Mouse (Mus musculus) liver, adult 2 months (tissue): ENCODE measurements around the gene Fads6. TPM values are rescaled to one million over a fixed set of nuclear protein-coding genes. Genes with fewer than 3 reads are reported as not detected.

Source experiments
- DNase-seq: peaks from one replicate; pipeline ENCODE4 v3.0.0-alpha.2; 2011; ENCODE audit warnings: low read depth, low spot score; ENCODE audit errors: extremely low read depth
- H3K27ac ChIP-seq: fragments of 200-500 bp; replicated peaks from 2 replicates; pipeline ENCODE4 v1.5.1; 2012; ENCODE audit warnings: low read depth, mild to moderate bottlenecking, control low read depth, inconsistent platforms, low read length; ENCODE audit not compliant: insufficient read depth
- H3K27me3 ChIP-seq: fragments of 200-500 bp; 2 replicates; pipeline ENCODE4 v1.6.1; 2012; ENCODE audit warnings: mild to moderate bottlenecking, moderate library complexity, low read length, inconsistent platforms; ENCODE audit not compliant: control insufficient read depth, insufficient read depth
- H3K36me3 ChIP-seq: fragments of 200-500 bp; 2 replicates; pipeline ENCODE4 v1.6.1; 2012; ENCODE audit warnings: low read length, inconsistent platforms; ENCODE audit not compliant: control insufficient read depth, insufficient read depth
- H3K4me1 ChIP-seq: fragments of 200-500 bp; 2 replicates; pipeline ENCODE4 v1.6.1; 2011; ENCODE audit warnings: low read length; ENCODE audit not compliant: control insufficient read depth, insufficient read depth
- H3K4me3 ChIP-seq: fragments of 200-500 bp; 2 replicates; pipeline ENCODE4 v1.5.1; 2011; ENCODE audit warnings: low read depth, mild to moderate bottlenecking, control low read depth, low read length, moderate library complexity; ENCODE audit not compliant: insufficient read depth
- H3K79me2 ChIP-seq: fragments of 200-500 bp; 2 replicates; pipeline ENCODE4 v1.6.1; 2012; ENCODE audit warnings: inconsistent platforms, mild to moderate bottlenecking, low read length, moderate library complexity; ENCODE audit not compliant: control insufficient read depth, insufficient read depth
- H3K9ac ChIP-seq: fragments of 200-500 bp; 2 replicates; pipeline ENCODE4 v1.6.1; 2012; ENCODE audit warnings: low read depth, mild to moderate bottlenecking, control low read depth, inconsistent platforms, low read length
- CTCF ChIP-seq: fragments of 200-500 bp; IDR thresholded peaks from 2 replicates; pipeline ENCODE4 v1.5.1; 2011; ENCODE audit warnings: low read depth, low read length, control low read depth
- POLR2A ChIP-seq: fragments of 200-500 bp; IDR thresholded peaks from 2 replicates; pipeline ENCODE4 v1.6.1; 2011; ENCODE audit warnings: low read length, control low read depth; ENCODE audit not compliant: insufficient read depth; ENCODE audit errors: extremely low read depth
- WGBS: fragments of 180-500 bp; shearing (Covaris S2); methylation state at CpG from one replicate; pipeline ENCODE4 v1.1.7; 2018; 5-methylcytosine and 5-hydroxymethylcytosine counted together
- polyA plus RNA-seq: library from polyadenylated mRNA; depleted of rRNA; stranded (reverse); fragments of >200 nt; gene quantifications from 2 replicates; pipeline ENCODE4 v1.2.3, GENCODE M21; 2012
- total RNA-seq: library from RNA; depleted of rRNA; stranded (reverse); fragments of >200 nt; gene quantifications from 2 replicates; pipeline ENCODE4 v1.2.3, GENCODE M21; 2014

Fads6 gene
- total and polyA plus RNA-seq, 2 experiments: 55.3 to 56.1 TPM

DNA sequence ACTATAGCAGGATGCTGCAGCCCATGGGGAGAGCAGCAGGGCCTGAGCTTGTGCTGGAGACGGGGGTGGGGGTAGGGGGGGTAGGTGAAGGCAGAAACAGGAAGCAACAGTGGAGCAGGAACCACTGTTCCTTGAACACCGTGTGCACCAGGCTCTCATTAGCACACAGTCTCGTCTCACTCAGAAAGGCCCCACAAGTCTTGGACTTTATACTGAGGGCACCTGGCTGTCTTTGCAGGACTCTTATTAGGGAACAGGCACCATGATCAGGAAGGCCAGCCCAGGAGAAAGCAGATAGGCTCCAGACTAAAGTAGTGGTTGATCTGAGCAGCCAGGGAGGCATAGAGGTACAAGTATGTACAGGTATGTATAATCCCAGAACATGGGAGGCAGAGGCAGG, 39.9 kb upstream of the Fads6 start:
- Histone ChIP-seq H3K4me1 (peaks cover 6% of the 10 kb centered on the region; the same call in 1 of the 2 replicates), H3K4me3 (no peak overlapping the region), H3K79me2 (no peaks in the 10 kb centered on the region), H3K27ac (no peak overlapping the region), H3K36me3 (no peaks in the 10 kb centered on the region), H3K27me3 (peaks cover 6% of the 10 kb centered on the region; the same call in 1 of the 2 replicates), H3K9ac (no peak overlapping the region)
- no peak for DNase-seq
- no peak for TF ChIP-seq CTCF
- TF ChIP-seq POLR2A: no peak
- WGBS: 57% methylated on average over 3 of the region's 3 CpGs

DNA sequence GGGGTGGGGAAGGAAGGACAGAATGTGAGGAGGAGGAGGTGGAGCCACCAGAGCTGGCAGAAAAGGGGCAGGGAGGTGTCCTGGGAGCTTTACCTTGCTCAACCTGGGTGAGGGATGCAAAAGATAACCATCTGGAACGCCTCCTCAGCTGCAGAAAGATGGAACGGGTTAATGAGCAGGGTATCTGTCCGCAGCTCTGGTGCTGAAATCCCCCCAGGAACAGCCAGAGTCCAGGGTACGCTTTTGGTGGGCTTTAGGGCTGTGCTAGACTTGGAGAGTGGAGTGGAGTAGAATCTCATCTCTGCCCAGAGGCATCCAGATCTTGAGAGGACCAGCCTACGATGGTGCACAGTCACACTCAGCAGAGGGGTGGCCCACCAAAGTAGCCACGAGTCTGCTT, 38.7 kb upstream of the Fads6 start:
- TF ChIP-seq POLR2A (no peak), CTCF (no peak)
- Histone ChIP-seq H3K4me1 (peaks cover 6% of the 10 kb centered on the region; the same call in 1 of the 2 replicates), H3K27me3 (peaks cover 6% of the 10 kb centered on the region; the same call in 1 of the 2 replicates), H3K4me3 (no peak overlapping the region), H3K79me2 (no peaks in the 10 kb centered on the region), H3K9ac (no peak overlapping the region), H3K27ac (no peak overlapping the region), H3K36me3 (no peaks in the 10 kb centered on the region)
- DNase-seq: no peak
- 30% methylated on average over 6 of the region's 6 CpGs for WGBS

DNA sequence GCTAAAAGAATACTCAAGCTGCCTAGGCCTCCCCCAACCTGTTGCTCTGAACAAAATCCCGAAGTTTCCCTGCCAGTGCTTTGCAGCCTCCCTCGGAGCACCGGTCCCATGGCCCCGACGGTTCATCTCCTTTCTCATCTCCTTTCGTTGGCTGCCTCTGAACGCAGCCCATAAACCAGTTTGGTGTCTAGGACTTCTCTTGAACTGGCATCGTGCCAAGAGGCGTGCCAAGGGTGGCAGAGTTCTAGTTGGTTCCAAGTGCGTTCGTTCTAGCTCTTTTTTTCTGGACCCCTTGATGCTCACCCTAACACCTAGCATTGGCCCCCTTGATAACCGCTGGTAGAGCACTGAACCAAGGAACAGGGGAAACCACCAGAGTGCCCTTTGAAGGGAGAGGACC, 37.8 kb upstream of the Fads6 start:
- Histone ChIP-seq H3K9ac (no peak overlapping the region), H3K27ac (no peak overlapping the region), H3K79me2 (no peaks in the 10 kb centered on the region), H3K36me3 (no peaks in the 10 kb centered on the region), H3K4me3 (no peak overlapping the region), H3K27me3 (peaks cover 6% of the 10 kb centered on the region; the same call in 1 of the 2 replicates), H3K4me1 (peaks cover 6% of the 10 kb centered on the region; the same call in 1 of the 2 replicates)
- TF ChIP-seq CTCF (no peak), POLR2A (no peak)
- no peak for DNase-seq
- WGBS: 41% methylated on average over 12 of the region's 12 CpGs

DNA sequence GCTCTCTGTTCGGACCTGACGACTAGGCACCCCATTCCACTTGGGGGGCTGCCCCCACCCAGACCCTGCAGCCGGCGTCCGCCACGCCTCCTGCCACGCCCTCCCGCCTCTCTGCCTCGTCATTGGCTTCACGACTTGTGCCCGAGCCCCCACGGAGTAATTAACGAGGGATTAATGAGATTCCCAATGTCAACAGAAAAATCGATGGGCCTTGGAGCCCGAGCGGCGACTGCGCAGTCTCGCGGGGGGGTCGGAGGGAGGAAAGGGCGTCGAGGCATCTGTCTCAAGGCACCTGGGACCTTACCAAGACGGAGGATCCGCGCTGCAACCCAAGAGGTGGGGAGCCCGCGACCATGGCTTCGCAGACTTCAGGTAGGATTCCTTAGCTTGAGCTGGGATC, 37.1 kb upstream of the Fads6 start, which contains the start of gene Otop3:
Gene Otop3, plus strand, starts transcription at position 201 of the 400 bp plus-strand sequence.
- Histone ChIP-seq H3K9ac (no peak within 1 kb of the TSS), H3K27me3 (peaks cover 6% of the 10 kb centered on the region; the same call in 1 of the 2 replicates), H3K4me3 (no peak within 1 kb of the TSS), H3K36me3 (no peaks in the 10 kb centered on the region), H3K27ac (no peak within 1 kb of the TSS), H3K4me1 (peaks cover 6% of the 10 kb centered on the region; the same call in 1 of the 2 replicates), H3K79me2 (no peaks in the 10 kb centered on the region)
- TF ChIP-seq POLR2A (no peak), CTCF (no peak)
- WGBS: 6% methylated on average over 29 of the region's 29 CpGs
- no peak for DNase-seq

DNA sequence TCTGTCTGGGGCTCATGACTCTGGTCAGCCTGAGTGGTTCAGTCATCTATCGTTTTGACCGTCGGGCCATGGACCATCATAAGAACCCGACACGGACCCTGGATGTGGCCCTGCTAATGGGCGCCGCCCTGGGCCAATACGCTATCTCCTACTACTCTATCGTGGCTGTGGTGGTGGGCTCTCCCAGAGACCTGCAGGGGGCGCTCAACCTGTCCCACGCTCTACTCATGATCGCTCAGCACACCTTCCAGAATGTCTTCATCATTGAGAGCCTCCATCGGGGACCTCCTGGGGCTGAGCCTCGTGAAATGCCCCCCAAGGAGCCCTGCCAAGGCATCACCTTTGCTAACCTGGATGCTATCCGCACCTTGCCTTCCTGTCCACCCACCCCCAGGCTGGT, 31.9 kb upstream of the Fads6 start:
- no peaks in the 10 kb centered on the region; the same call in 1 of the 2 replicates for H3K27me3 ChIP-seq
- TF ChIP-seq CTCF: peak; percentile 29; the same call in 1 of the 2 replicates
- TF ChIP-seq POLR2A: no peak
- H3K4me1 ChIP-seq: no peaks in the 10 kb centered on the region
- H3K79me2 ChIP-seq: no peaks in the 10 kb centered on the region
- no peak for DNase-seq
- H3K27ac ChIP-seq: no peak overlapping the region
- H3K4me3 ChIP-seq: no peak overlapping the region
- H3K9ac ChIP-seq: no peak overlapping the region
- H3K36me3 ChIP-seq: no peaks in the 10 kb centered on the region
- WGBS: 66% methylated on average over 15 of the region's 15 CpGs

DNA sequence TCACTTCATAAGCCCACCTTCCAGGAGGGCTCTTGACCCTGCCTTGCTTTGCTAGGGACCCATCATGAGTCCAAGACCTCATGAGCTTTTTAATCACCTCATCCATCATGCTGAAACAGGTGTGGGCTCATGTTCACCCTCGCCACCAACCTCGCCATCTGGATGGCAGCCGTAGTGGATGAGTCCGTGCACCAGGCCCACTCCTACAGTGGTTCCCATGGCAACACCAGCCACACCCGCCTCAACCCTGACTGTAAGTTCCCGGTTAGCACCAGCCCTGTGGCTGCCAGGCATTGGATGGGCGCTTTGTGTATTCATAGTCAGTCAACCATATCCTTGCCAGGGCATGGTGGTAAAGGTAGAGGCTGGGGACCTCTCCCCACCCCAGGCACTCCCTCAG, 29.3 kb upstream of the Fads6 start:
- Histone ChIP-seq H3K4me1 (no peaks in the 10 kb centered on the region), H3K27ac (no peak overlapping the region), H3K79me2 (no peaks in the 10 kb centered on the region), H3K36me3 (no peaks in the 10 kb centered on the region), H3K27me3 (peaks cover 13% of the 10 kb centered on the region), H3K4me3 (no peak overlapping the region), H3K9ac (no peak overlapping the region)
- no peak for TF ChIP-seq POLR2A
- no peak for TF ChIP-seq CTCF
- WGBS: 79% methylated on average over 7 of the region's 7 CpGs
- no peak for DNase-seq
